Mouse (Mus musculus) kidney, postnatal 4 days (tissue): ENCODE data around the gene Idh2.
"Not testable (repeated sequence)": the region's sequence is repeated elsewhere in the genome, so short reads cannot be mapped to it uniquely, and the experiment has no call there.

Source experiments
- DNase-seq, 2 experiments: peaks; one replicate each; pipeline ENCODE4 v3.0.0; 2021; ENCODE audit warnings: mixed read lengths in 2 of 2

Gene Idh2

GRCm38 (mm10) chr7:80058405-80059063 lies 56.7 kb downstream of the Idh2 start:
- DNase-seq: no peak

GRCm38 (mm10) chr7:80057781-80058180 lies 57.4 kb downstream of the Idh2 start:
- DNase-seq: peak in 1 of 2 experiments; percentile 51

GRCm38 (mm10) chr7:80057002-80057691 lies 58.0 kb downstream of the Idh2 start:
- peak; percentile 65 to 79 for DNase-seq

GRCm38 (mm10) chr7:80055781-80056180 lies 59.4 kb downstream of the Idh2 start:
- DNase-seq: no peak

- no peak for DNase-seq
These were observed 62.0 kb downstream of the Idh2 start for GRCm38 (mm10) chr7:80053147-80053546.

- DNase-seq: peak; percentile 75 to 84
These were observed 62.9 kb downstream of the Idh2 start for GRCm38 (mm10) chr7:80052261-80052660.

GRCm38 (mm10) chr7:80051835-80052234 lies 63.4 kb downstream of the Idh2 start:
- DNase-seq: peak in 1 of 2 experiments; percentile 49

- DNase-seq: not testable (repeated sequence)
These were observed 64.8 kb downstream of the Idh2 start for GRCm38 (mm10) chr7:80050382-80050781.

- DNase-seq: no peak
These were observed 65.4 kb downstream of the Idh2 start for GRCm38 (mm10) chr7:80049746-80050145.

GRCm38 (mm10) chr7:80047041-80047440 lies 68.2 kb downstream of the Idh2 start:
- DNase-seq: no peak
